Mouse (Mus musculus): ENCODE results near the gene Ppia. TPM values are rescaled to one million over a fixed set of nuclear protein-coding genes. Genes with fewer than 3 reads are reported as not detected.
A peak's percentile ranks its signal among the peaks of the same experiment; 100 is the strongest.

The Ppia gene
- polyA plus RNA-seq, 1 experiment from 2014 or later: 4,857 TPM

GRCm38 (mm10) chr11:6463159-6463837 is 48.1 kb downstream of the Ppia start:
- H3K9me3 ChIP-seq (ENCODE audit: control insufficient read depth, low read length): no peaks in the 10 kb centered on the region
- H3K4me2 ChIP-seq (ENCODE audit: low read depth, low read length): no peak overlapping the region
- H3K9ac ChIP-seq (ENCODE audit: low read depth, low read length): no peak overlapping the region
- H3K4me3 ChIP-seq (ENCODE audit: low read depth, low read length): no peak overlapping the region
- no peak for ATAC-seq (ENCODE audit: low read depth)
- H3K4me1 ChIP-seq (ENCODE audit: control insufficient read depth, insufficient read depth, low read length): no peaks in the 10 kb centered on the region
- no peak overlapping the region for H3K27ac ChIP-seq (replicated peaks; ENCODE audit: low read depth, low read length)
- no peaks in the 10 kb centered on the region for H3K27me3 ChIP-seq (replicated peaks; ENCODE audit: control insufficient read depth, insufficient read depth, low read length)
- DNase-seq (ENCODE audit: low spot score): no peak
- 93% methylated on average over 6 of the region's 6 CpGs for WGBS
- H3K36me3 ChIP-seq (ENCODE audit: control insufficient read depth, insufficient read depth, low read length): peaks cover 20% of the 10 kb centered on the region

GRCm38 (mm10) chr11:6465122-6465521 is 49.9 kb downstream of the Ppia start:
- no peaks in the 10 kb centered on the region for H3K27me3 ChIP-seq (replicated peaks; ENCODE audit: control insufficient read depth, insufficient read depth, low read length)
- WGBS: 33% methylated on average over 4 of the region's 4 CpGs
- H3K4me1 ChIP-seq (ENCODE audit: control insufficient read depth, insufficient read depth, low read length): peaks cover 7% of the 10 kb centered on the region
- no peak overlapping the region for H3K4me2 ChIP-seq (ENCODE audit: low read depth, low read length)
- H3K9ac ChIP-seq (ENCODE audit: low read depth, low read length): no peak overlapping the region
- no peaks in the 10 kb centered on the region for H3K9me3 ChIP-seq (ENCODE audit: control insufficient read depth, low read length)
- no peak overlapping the region for H3K27ac ChIP-seq (replicated peaks; ENCODE audit: low read depth, low read length)
- H3K4me3 ChIP-seq (ENCODE audit: low read depth, low read length): no peak overlapping the region
- peaks cover 24% of the 10 kb centered on the region for H3K36me3 ChIP-seq (ENCODE audit: control insufficient read depth, insufficient read depth, low read length)
- ATAC-seq (ENCODE audit: low read depth) (peak; percentile 57; the same call in 1 of the 2 replicates), DNase-seq (ENCODE audit: low spot score) (peak; percentile 90)

- H3K36me3 ChIP-seq (ENCODE audit: control insufficient read depth, insufficient read depth, low read length): peaks cover 36% of the 10 kb centered on the region
- H3K9ac ChIP-seq (ENCODE audit: low read depth, low read length): no peak overlapping the region
- H3K27ac ChIP-seq (replicated peaks; ENCODE audit: low read depth, low read length): no peak overlapping the region
- ATAC-seq (ENCODE audit: low read depth) (no peak), DNase-seq (ENCODE audit: low spot score) (no peak)
- H3K9me3 ChIP-seq (ENCODE audit: control insufficient read depth, low read length): no peaks in the 10 kb centered on the region
- H3K4me3 ChIP-seq (ENCODE audit: low read depth, low read length): no peak overlapping the region
- H3K4me1 ChIP-seq (ENCODE audit: control insufficient read depth, insufficient read depth, low read length): peaks cover 35% of the 10 kb centered on the region
- H3K4me2 ChIP-seq (ENCODE audit: low read depth, low read length): 0 out of 2 replicates have a peak overlapping the region, but pooled peaks have one; percentile 4
- H3K27me3 ChIP-seq (replicated peaks; ENCODE audit: control insufficient read depth, insufficient read depth, low read length): no peaks in the 10 kb centered on the region
- 63% methylated on average over 2 of the region's 2 CpGs for WGBS
Observed at GRCm38 (mm10) chr11:6468541-6468940, 53.3 kb downstream of the Ppia start.

Small RNAs within 50 kb of the gene (microRNA-seq; reads per million reads assigned to microRNA genes)
- gene Mir7651 (ENCODE audit: borderline number of aligned reads): not detected

Other genes with a start within 250 kb of the Ppia start
- 0.26 and 0.33 TPM in 2 replicates for gene A730071L15Rik, start 215.4 kb upstream of the Ppia start, polyA plus RNA-seq (2014; fragmentation: Nextera tagmentation; extraction: Ambion mirVana)
- 31.5 and 36.0 TPM in 2 replicates for gene Nudcd3, start 215.0 kb upstream of the Ppia start, polyA plus RNA-seq (2014; fragmentation: Nextera tagmentation; extraction: Ambion mirVana)
- gene Npc1l1, start 185.3 kb upstream of the Ppia start, polyA plus RNA-seq (2014; fragmentation: Nextera tagmentation; extraction: Ambion mirVana): 0.04 TPM in 1 of 2 replicates, not detected in the other
- gene Ddx56, start 147.7 kb upstream of the Ppia start, polyA plus RNA-seq (2014; fragmentation: Nextera tagmentation; extraction: Ambion mirVana): 79.6 and 89.9 TPM in 2 replicates
- gene Tmed4, start 140.6 kb upstream of the Ppia start, polyA plus RNA-seq (2014; fragmentation: Nextera tagmentation; extraction: Ambion mirVana): 109 and 117 TPM in 2 replicates
- gene Ogdh, start 123.8 kb upstream of the Ppia start, polyA plus RNA-seq (2014; fragmentation: Nextera tagmentation; extraction: Ambion mirVana): 92.5 and 93.8 TPM in 2 replicates
- gene Zmiz2, start 26.4 kb upstream of the Ppia start, polyA plus RNA-seq (2014; fragmentation: Nextera tagmentation; extraction: Ambion mirVana): 11.2 and 12.4 TPM in 2 replicates
- gene H2afv, start 29.0 kb downstream of the Ppia start, polyA plus RNA-seq (2014; fragmentation: Nextera tagmentation; extraction: Ambion mirVana): 428 and 463 TPM in 2 replicates
- gene Purb, start 60.5 kb downstream of the Ppia start, polyA plus RNA-seq (2014; fragmentation: Nextera tagmentation; extraction: Ambion mirVana): 28.8 and 29.2 TPM in 2 replicates
- 2.1 and 2.4 TPM in 2 replicates for gene Myo1g, start 105.5 kb downstream of the Ppia start, polyA plus RNA-seq (2014; fragmentation: Nextera tagmentation; extraction: Ambion mirVana)
- 93.5 and 93.7 TPM in 2 replicates for gene Ccm2, start 131.4 kb downstream of the Ppia start, polyA plus RNA-seq (2014; fragmentation: Nextera tagmentation; extraction: Ambion mirVana)
- gene Nacad, start 190.6 kb downstream of the Ppia start, polyA plus RNA-seq (2014; fragmentation: Nextera tagmentation; extraction: Ambion mirVana): 7.0 and 8.5 TPM in 2 replicates
- 33.7 and 35.7 TPM in 2 replicates for gene Tbrg4, start 210.6 kb downstream of the Ppia start, polyA plus RNA-seq (2014; fragmentation: Nextera tagmentation; extraction: Ambion mirVana)
- gene Wap, start 223.2 kb downstream of the Ppia start, polyA plus RNA-seq (2014; fragmentation: Nextera tagmentation; extraction: Ambion mirVana): not detected in 2 replicates
- 12.2 and 15.1 TPM in 2 replicates for gene Ramp3, start 243.1 kb downstream of the Ppia start, polyA plus RNA-seq (2014; fragmentation: Nextera tagmentation; extraction: Ambion mirVana)

Data from embryonic facial prominence, embryonic 14.5 days (tissue).